Mouse (Mus musculus) adrenal gland, postnatal 4 days (tissue): Measurements from ENCODE around the gene Bicra. TPM values are rescaled to one million over a fixed set of nuclear protein-coding genes. Genes with fewer than 3 reads are reported as not detected.

Source experiments
- DNase-seq, 2 experiments: peaks; one replicate each; pipeline ENCODE4 v3.0.0; 2021 to 2022; ENCODE audit warnings: low spot score in 2 of 2, mixed read lengths in 2 of 2
- total RNA-seq, 2 experiments: library from RNA; stranded (reverse); gene quantifications; 2 replicates each; pipeline ENCODE4 v1.2.3; 2021

Bicra gene
- total RNA-seq, 2 experiments from 2014 or later = 14.4 to 14.6 TPM

DNA sequence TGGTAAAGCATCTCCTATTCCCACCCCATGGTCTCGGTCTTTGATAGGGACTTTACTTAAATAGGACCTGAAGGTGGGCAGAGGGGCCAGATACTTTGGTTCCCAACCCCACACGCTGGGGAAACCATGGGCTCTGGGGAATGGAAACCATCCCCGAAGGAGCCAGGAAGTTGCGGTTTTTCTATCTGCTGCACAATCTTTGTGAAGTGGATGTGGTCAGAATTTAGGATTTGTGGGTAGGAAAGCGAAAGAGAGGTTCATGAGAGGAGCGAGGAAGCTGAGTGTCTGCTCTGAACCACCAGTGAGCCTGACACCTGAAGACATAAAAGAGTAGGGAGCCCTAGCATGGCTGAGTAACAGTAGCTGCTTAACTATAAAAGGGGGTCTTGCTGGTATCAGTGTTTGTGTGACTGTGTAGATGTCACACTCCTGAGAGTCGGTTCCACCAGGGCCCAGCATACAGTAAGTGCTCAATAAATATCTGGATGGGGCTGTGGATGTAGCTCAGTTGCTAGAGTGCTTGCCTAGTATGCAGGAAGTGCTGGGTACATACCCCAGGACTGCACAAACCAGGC lies 98.4 kb downstream of the Bicra start:
- no peak for DNase-seq

DNA sequence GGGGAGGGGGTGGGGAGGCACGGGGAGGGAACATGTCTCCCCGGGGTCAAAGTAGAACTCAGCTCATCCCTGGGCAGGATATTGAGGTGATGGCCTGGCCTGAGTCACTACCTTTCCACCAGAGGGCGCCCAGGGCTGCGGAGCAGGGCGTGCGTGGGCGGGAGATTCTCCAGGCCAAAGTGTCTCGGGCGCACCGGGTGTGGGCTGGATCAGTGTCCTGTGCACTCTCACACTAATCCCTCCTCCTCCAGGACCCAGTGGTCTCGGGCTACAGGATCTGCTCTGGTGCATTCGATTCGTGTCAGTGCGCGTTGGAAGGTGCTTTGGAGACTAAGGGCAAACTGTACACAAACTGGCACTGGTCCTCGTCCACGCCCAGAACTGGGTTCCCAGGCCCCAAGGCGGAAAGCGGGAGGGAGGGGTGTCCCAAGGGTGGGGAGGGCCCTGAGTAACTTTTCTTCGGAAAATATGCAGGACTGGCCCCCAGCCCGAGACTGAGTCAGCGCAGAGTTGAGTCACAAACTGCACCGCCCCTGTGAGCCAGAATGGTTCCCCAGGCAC lies 99.3 kb downstream of the Bicra start:
- DNase-seq = peak; percentile 62 to 82

GRCm38 (mm10) chr7:15947653-15948260 lies 100.0 kb downstream of the Bicra start:
- DNase-seq = no peak

DNA sequence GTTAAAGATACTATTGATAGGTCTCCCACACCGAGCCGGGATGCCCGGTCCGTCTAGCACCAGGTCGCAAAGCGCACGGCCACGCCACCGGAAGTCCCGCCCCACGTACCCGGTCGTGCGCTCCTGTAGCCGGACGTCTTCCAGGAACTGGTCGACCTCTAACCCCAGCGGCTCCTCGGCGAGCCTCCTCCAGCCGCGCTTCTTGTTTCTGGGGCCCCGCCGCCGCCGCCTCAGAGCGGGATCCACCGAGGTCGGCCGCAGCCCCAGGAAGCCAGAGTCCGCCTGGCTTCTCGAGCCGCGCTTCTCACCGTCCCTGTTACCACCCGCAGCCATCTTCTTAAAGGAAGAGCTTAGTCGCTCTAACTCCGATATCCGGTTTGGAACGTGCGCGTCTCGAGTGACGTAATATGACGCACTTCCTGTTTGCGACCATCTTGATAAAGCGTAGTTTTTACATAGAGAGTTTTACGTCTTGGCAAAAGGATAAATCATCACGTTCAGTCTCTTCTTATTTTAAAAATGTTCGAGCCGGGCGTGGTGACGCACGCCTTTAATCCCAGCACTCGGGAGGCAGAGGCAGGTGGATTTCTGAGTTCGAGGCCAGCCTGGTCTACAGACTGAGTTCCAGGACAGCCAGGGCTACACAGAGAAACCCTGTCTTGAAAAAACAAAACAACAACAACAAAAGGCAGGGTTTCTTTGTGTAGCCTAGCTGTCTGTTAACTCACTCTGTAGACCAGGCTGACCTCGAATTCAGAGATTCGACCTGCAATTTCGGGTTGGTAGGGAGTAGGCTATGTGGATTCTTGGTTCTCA lies 101.8 kb downstream of the Bicra start, which contains the start of gene Nop53:
Gene Nop53, minus strand, starts transcription at position 354 of the 816 bp plus-strand sequence.
- DNase-seq = peak; percentile 58 to 82

GRCm38 (mm10) chr7:15945211-15945610 lies 102.5 kb downstream of the Bicra start:
- no peak for DNase-seq

DNA sequence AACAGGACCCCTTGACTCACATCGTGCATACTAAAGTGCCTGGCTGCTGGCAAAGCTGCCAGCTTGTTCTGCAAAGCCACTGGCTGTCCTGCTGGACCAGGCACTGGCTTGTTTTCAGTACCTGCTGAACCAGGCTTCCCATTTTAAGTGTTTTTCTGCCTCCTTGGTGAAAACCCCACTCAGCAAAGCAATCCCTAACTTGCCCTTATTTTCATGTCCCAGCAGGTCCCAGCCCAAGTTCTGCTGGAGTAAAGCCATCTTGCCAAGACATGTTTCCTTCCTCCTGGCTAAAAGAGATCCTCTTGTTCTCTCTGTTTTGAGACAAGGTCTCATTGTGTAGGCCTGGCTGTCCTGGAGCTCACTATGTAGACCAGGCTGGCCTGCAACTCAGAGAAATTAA lies 103.4 kb downstream of the Bicra start:
- no peak for DNase-seq

- no peak for DNase-seq
These were observed 109.1 kb downstream of the Bicra start for GRCm38 (mm10) chr7:15938621-15939020.

- no peak for DNase-seq
These were observed 110.2 kb downstream of the Bicra start for GRCm38 (mm10) chr7:15937491-15937890.

- no peak for DNase-seq
These were observed 114.0 kb downstream of the Bicra start for GRCm38 (mm10) chr7:15933437-15934359.

- DNase-seq = no peak
These were observed 116.1 kb downstream of the Bicra start for GRCm38 (mm10) chr7:15931635-15932034.

- DNase-seq = no peak
These were observed 117.2 kb downstream of the Bicra start for GRCm38 (mm10) chr7:15930543-15930942.

DNA sequence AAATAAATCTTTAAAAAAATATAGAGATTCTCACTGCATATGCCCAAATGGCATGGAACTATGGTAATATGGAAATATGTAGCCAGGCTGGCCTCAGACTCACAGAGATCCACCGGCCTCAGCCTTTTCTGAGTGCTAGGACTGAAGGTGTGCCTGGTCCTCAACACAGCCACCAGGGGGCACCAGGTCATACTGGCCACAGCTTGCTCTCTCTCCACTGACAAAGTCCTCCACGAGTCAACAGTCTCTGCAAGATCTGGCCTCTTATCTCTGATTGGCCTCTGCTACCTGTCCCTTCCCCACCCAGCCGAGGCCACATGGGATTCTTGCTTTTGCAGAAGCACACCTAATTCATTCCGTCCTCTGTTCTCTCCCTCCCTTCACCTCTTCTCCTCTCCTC lies 117.8 kb downstream of the Bicra start:
- peak; percentile 35 to 44 for DNase-seq

- peak; percentile 66 to 80 for DNase-seq
These were observed 125.4 kb downstream of the Bicra start, which contains the start of gene Selenow for GRCm38 (mm10) chr7:15922220-15922773. Gene Selenow, minus strand, starts transcription at chr7:15922402.

DNA sequence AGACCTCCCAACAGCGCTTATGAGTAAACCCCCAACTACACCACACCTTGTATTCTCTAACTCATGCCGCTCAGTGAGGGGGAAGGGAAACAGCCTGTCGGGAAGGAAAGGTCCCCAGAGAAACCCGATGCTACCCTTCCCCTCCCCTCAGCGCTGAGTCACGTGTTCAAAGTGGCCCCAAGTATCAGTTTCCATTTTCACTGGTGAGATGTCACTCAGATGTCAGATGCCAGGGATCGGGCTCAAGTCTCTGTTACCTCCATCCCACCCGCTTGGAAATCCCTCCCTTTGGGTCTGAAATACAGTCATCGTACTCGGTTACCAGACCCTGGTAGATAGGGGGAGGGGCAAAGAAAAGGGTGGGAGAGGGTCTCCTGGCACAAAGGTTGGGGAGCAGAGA lies 125.9 kb downstream of the Bicra start:
- DNase-seq = no peak

Other genes starting within 250 kb of the Bicra start
- not detected for gene Obox6, start 208.2 kb downstream of the Bicra start, total RNA-seq
- not detected for gene Crx, start 168.0 kb downstream of the Bicra start, total RNA-seq
- gene Crxos, start 165.3 kb downstream of the Bicra start, total RNA-seq = under 1 TPM; 0.54 to 0.81 TPM
- 100 to 1,000 TPM; 186 to 204 TPM for gene Selenow, start 125.5 kb downstream of the Bicra start, total RNA-seq
- gene Nop53, start 101.8 kb downstream of the Bicra start, total RNA-seq = 100 to 1,000 TPM; 238 to 243 TPM
- 10 to 100 TPM; 71.9 to 77.5 TPM for gene Ehd2, start 80.4 kb downstream of the Bicra start, total RNA-seq
- under 1 TPM; 0.22 to 0.23 TPM for gene Zfp541, start 13.9 kb upstream of the Bicra start, total RNA-seq
- gene Napa, start 50.5 kb upstream of the Bicra start, total RNA-seq = 100 to 1,000 TPM; 130 to 136 TPM
- gene Kptn, start 72.0 kb upstream of the Bicra start, total RNA-seq = 10 to 100 TPM; 29.1 to 29.3 TPM
- 1 to 10 TPM; 6.5 to 7.6 TPM for gene Slc8a2, start 81.9 kb upstream of the Bicra start, total RNA-seq
- gene Meis3, start 127.2 kb upstream of the Bicra start, total RNA-seq = 10 to 100 TPM; 18.8 to 22.0 TPM
- 10 to 100 TPM; 20.9 to 21.9 TPM for gene Dhx34, start 174.1 kb upstream of the Bicra start, total RNA-seq
- gene C5ar2, start 196.2 kb upstream of the Bicra start, total RNA-seq = under 1 TPM; 0.45 to 0.48 TPM
- 1 to 10 TPM; 4.8 to 6.2 TPM for gene C5ar1, start 211.6 kb upstream of the Bicra start, total RNA-seq
- gene Inafm1, start 225.7 kb upstream of the Bicra start, total RNA-seq = 10 to 100 TPM; 35.6 to 41.5 TPM
- 100 to 1,000 TPM; 103 to 116 TPM for gene Ccdc9, start 238.9 kb upstream of the Bicra start, total RNA-seq